Comparison of ENCODE assay signal across 8 mouse cellular contexts in genomic region chr10:127512813-127513212, GRCm38 (mm10). TPM values are rescaled to one million over a fixed set of nuclear protein-coding genes. Genes with fewer than 3 reads are reported as not detected.
DNase-seq lines count a peak whose midpoint lies in the region; ATAC-seq and TF ChIP-seq lines count a peak whose summit lies in the region.

No protein-coding gene starts in this region.

- peak; percentile 91 for DNase-seq in c-Kit-positive CD71-positive TER-119-positive erythroid progenitor cells, embryonic 14.5 days (ENCODE audit: low spot score)
- peak; percentile 95 for DNase-seq in forebrain, embryonic 14.5 days (ENCODE audit: low spot score)
- DNase-seq in heart, postnatal 14 days = peak; percentile 96 to 97
- peak; percentile 97 for DNase-seq in layer of hippocampus, adult 11-12 months (ENCODE audit: low spot score)
- peak; percentile 97 for DNase-seq in liver, postnatal 0 days
- DNase-seq in telencephalon, adult 2 months (ENCODE audit: low read depth, low spot score) = peak; percentile 81

- peak; percentile 16 for ATAC-seq in forebrain, embryonic 14.5 days
- peak; percentile 68 for ATAC-seq in liver, postnatal 0 days
- peak; percentile 15; the same call in 1 of the 2 replicates for ATAC-seq in neural tube, embryonic 13.5 days (ENCODE audit: low read depth)

- 0 out of 2 replicates have a peak, but pooled peaks cover 3% of the 10 kb centered on the region for H3K36me3 ChIP-seq in ES-Bruce4 (ENCODE audit: control insufficient read depth, insufficient read depth, low read length, poor library complexity, severe bottlenecking)
- peaks cover 5% of the 10 kb centered on the region for H3K36me3 ChIP-seq in forebrain, embryonic 14.5 days (ENCODE audit: control insufficient read depth, insufficient read depth, low read length)
- H3K36me3 ChIP-seq in liver, postnatal 0 days (replicated peaks; ENCODE audit: insufficient read depth, low read length) = peaks cover 10% of the 10 kb centered on the region
- H3K36me3 ChIP-seq in neural tube, embryonic 13.5 days = peaks cover 3% of the 10 kb centered on the region

- peak; percentile 100 for TF ChIP-seq CTCF in ES-Bruce4 (IDR thresholded peaks at IDR 0.05; ENCODE audit: low read depth, low read length)
- peak; percentile 100 for TF ChIP-seq CTCF in liver, postnatal 0 days (IDR thresholded peaks at IDR 0.05; ENCODE audit: low read depth)

- peak overlapping the region; percentile 27 for H3K4me3 ChIP-seq in ES-Bruce4 (ENCODE audit: low read depth, low read length)
- peak overlapping the region; percentile 42; the same call in 1 of the 2 replicates for H3K4me3 ChIP-seq in forebrain, embryonic 14.5 days (ENCODE audit: low read depth, low read length)
- peak overlapping the region; percentile 47 for H3K4me3 ChIP-seq in liver, postnatal 0 days (ENCODE audit: low read depth, low read length)
- H3K4me3 ChIP-seq in neural tube, embryonic 13.5 days = peak overlapping the region; percentile 42; the same call in 1 of the 2 replicates

- H3K4me1 ChIP-seq in ES-Bruce4 (ENCODE audit: control insufficient read depth, insufficient read depth, low read length) = peaks cover 10% of the 10 kb centered on the region
- peaks cover 54% of the 10 kb centered on the region for H3K4me1 ChIP-seq in forebrain, embryonic 14.5 days (ENCODE audit: control insufficient read depth, insufficient read depth, low read length)
- H3K4me1 ChIP-seq in liver, postnatal 0 days (ENCODE audit: insufficient read depth) = peaks cover 61% of the 10 kb centered on the region
- H3K4me1 ChIP-seq in neural tube, embryonic 13.5 days (replicated peaks) = peaks cover 97% of the 10 kb centered on the region

- WGBS in forebrain, embryonic 14.5 days = 0% methylated on average over 27 of the region's 27 CpGs
- 0% methylated on average over 27 of the region's 27 CpGs for WGBS in liver, postnatal 0 days (ENCODE audit: insufficient replicate concordance)
- WGBS in neural tube, embryonic 13.5 days = under 1% methylated on average over 27 of the region's 27 CpGs

- TF ChIP-seq POLR2A in ES-Bruce4 (IDR thresholded peaks at IDR 0.05; ENCODE audit: insufficient read depth, low read length) = no peak

- H3K27me3 ChIP-seq in ES-Bruce4 (ENCODE audit: control insufficient read depth, insufficient read depth, low read length, poor library complexity, severe bottlenecking) = no peaks in the 10 kb centered on the region
- peaks cover 14% of the 10 kb centered on the region for H3K27me3 ChIP-seq in forebrain, embryonic 14.5 days (replicated peaks; ENCODE audit: control insufficient read depth, insufficient read depth, low read length)
- H3K27me3 ChIP-seq in liver, postnatal 0 days (ENCODE audit: insufficient read depth, low read length) = peaks cover 71% of the 10 kb centered on the region
- H3K27me3 ChIP-seq in neural tube, embryonic 13.5 days = peaks cover 51% of the 10 kb centered on the region

- peak overlapping the region; percentile 90 for H3K4me2 ChIP-seq in forebrain, embryonic 14.5 days (ENCODE audit: low read length)
- peak overlapping the region; percentile 71 for H3K4me2 ChIP-seq in liver, postnatal 0 days (ENCODE audit: low read depth, low read length)
- H3K4me2 ChIP-seq in neural tube, embryonic 13.5 days = peak overlapping the region; percentile 83

- no peaks in the 10 kb centered on the region for H3K9me3 ChIP-seq in ES-Bruce4 (replicated peaks; ENCODE audit: control insufficient read depth, insufficient read depth, low read length, poor library complexity, severe bottlenecking)
- H3K9me3 ChIP-seq in forebrain, embryonic 14.5 days (replicated peaks; ENCODE audit: control insufficient read depth, low read length) = no peaks in the 10 kb centered on the region
- H3K9me3 ChIP-seq in liver, postnatal 0 days (ENCODE audit: low read length) = no peaks in the 10 kb centered on the region
- H3K9me3 ChIP-seq in neural tube, embryonic 13.5 days = no peaks in the 10 kb centered on the region

- TF ChIP-seq EP300 in ES-Bruce4 (IDR thresholded peaks at IDR 0.05; ENCODE audit: insufficient read depth, low read depth, low read length) = peak; percentile 74
- TF ChIP-seq EP300 in liver, postnatal 0 days (IDR thresholded peaks at IDR 0.05; ENCODE audit: low read depth) = no peak

- intact Hi-C loops in heart, postnatal 14 days (cut with DNase I) = loop anchor here (1.0 kb wide), 1 partner anchor 25 kb away; no protein-coding TSS in a partner anchor

- no peak overlapping the region for H3K27ac ChIP-seq in ES-Bruce4 (ENCODE audit: insufficient read depth, low read length)
- peak overlapping the region; percentile 97 for H3K27ac ChIP-seq in forebrain, embryonic 14.5 days (ENCODE audit: low read depth, low read length)
- peak overlapping the region; percentile 29; the same call in 1 of the 2 replicates for H3K27ac ChIP-seq in liver, postnatal 0 days (ENCODE audit: low read depth)
- H3K27ac ChIP-seq in neural tube, embryonic 13.5 days (replicated peaks) = peak overlapping the region; percentile 99

- H3K9ac ChIP-seq in ES-Bruce4 (ENCODE audit: low read depth, poor library complexity, severe bottlenecking) = no peak overlapping the region
- peak overlapping the region; percentile 76; the same call in 1 of the 2 replicates for H3K9ac ChIP-seq in forebrain, embryonic 14.5 days (ENCODE audit: low read length)
- H3K9ac ChIP-seq in liver, postnatal 0 days (replicated peaks) = peak overlapping the region; percentile 47; the same call in 1 of the 2 replicates
- H3K9ac ChIP-seq in neural tube, embryonic 13.5 days = peak overlapping the region; percentile 81

RNA-seq across cellular contexts. Expression of gene Ndufa4l2, which starts 2.0 kb away (rescaled TPM):
- 5.4 and 5.7 TPM in 2 replicates for polyA plus RNA-seq in ES-Bruce4 (2011; ENCODE audit: insufficient read depth, insufficient read length, low read depth, missing spikeins)
- polyA plus RNA-seq in forebrain, embryonic 14.5 days (2014; fragmentation: Nextera tagmentation; extraction: Ambion mirVana) = 12.5 and 17.2 TPM in 2 replicates
- 10 to 100 TPM; 38.3 TPM for total RNA-seq in heart, postnatal 14 days (2021)
- polyA plus RNA-seq in liver, postnatal 0 days (2015; fragmentation: Nextera tagmentation; extraction: Ambion mirVana) = 13.1 and 23.1 TPM in 2 replicates
- 10.1 and 10.6 TPM in 2 replicates for polyA plus RNA-seq in neural tube, embryonic 13.5 days (2015; fragmentation: Nextera tagmentation; extraction: Ambion mirVana)

RNA-seq across cellular contexts. Expression of gene Shmt2, which starts 9.4 kb away (rescaled TPM):
- 67.4 and 68.2 TPM in 2 replicates for polyA plus RNA-seq in ES-Bruce4 (2011; ENCODE audit: insufficient read depth, insufficient read length, low read depth, missing spikeins)
- 53.1 and 65.1 TPM in 2 replicates for polyA plus RNA-seq in forebrain, embryonic 14.5 days (2014; fragmentation: Nextera tagmentation; extraction: Ambion mirVana)
- total RNA-seq in heart, postnatal 14 days (2021) = 10 to 100 TPM; 38.3 to 39.2 TPM
- polyA plus RNA-seq in liver, postnatal 0 days (2015; fragmentation: Nextera tagmentation; extraction: Ambion mirVana) = 62.6 and 75.0 TPM in 2 replicates
- polyA plus RNA-seq in neural tube, embryonic 13.5 days (2015; fragmentation: Nextera tagmentation; extraction: Ambion mirVana) = 52.4 and 53.0 TPM in 2 replicates

RNA-seq across cellular contexts. Expression of gene Stac3, which starts 11.3 kb away (rescaled TPM):
- 1.9 and 2.6 TPM in 2 replicates for polyA plus RNA-seq in ES-Bruce4 (2011; ENCODE audit: insufficient read depth, insufficient read length, low read depth, missing spikeins)
- 0.41 TPM in 1 of 2 replicates, not detected in the other for polyA plus RNA-seq in forebrain, embryonic 14.5 days (2014; fragmentation: Nextera tagmentation; extraction: Ambion mirVana)
- 1 to 10 TPM in 1 of 2 experiments, under 1 TPM in 1; 0.88 to 2.1 TPM for total RNA-seq in heart, postnatal 14 days (2021)
- 0.21 and 0.57 TPM in 2 replicates for polyA plus RNA-seq in liver, postnatal 0 days (2015; fragmentation: Nextera tagmentation; extraction: Ambion mirVana)
- polyA plus RNA-seq in neural tube, embryonic 13.5 days (2015; fragmentation: Nextera tagmentation; extraction: Ambion mirVana) = 2.4 and 3.2 TPM in 2 replicates

RNA-seq across cellular contexts. Expression of gene Nxph4, which starts 21.5 kb away (rescaled TPM):
- 0.79 TPM in 1 of 2 replicates, not detected in the other for polyA plus RNA-seq in ES-Bruce4 (2011; ENCODE audit: insufficient read depth, insufficient read length, low read depth, missing spikeins)
- 32.1 and 35.4 TPM in 2 replicates for polyA plus RNA-seq in forebrain, embryonic 14.5 days (2014; fragmentation: Nextera tagmentation; extraction: Ambion mirVana)
- total RNA-seq in heart, postnatal 14 days (2021) = 1 to 10 TPM; 1.1 TPM
- polyA plus RNA-seq in liver, postnatal 0 days (2015; fragmentation: Nextera tagmentation; extraction: Ambion mirVana) = not detected in 2 replicates
- polyA plus RNA-seq in neural tube, embryonic 13.5 days (2015; fragmentation: Nextera tagmentation; extraction: Ambion mirVana) = 128 and 133 TPM in 2 replicates

Comparison
In these comparisons a context has a peak if more than half of its experiments do, and no peak if none do; other contexts are left out.
1. ATAC-seq: peak in every context shown above with its lines; median percentile 68 in liver, postnatal 0 days; 16 in forebrain, embryonic 14.5 days; 15 in neural tube, embryonic 13.5 days.